Mouse (Mus musculus) heart, embryonic 11.5 days (tissue): ENCODE results near the gene C1qtnf6. TPM values are rescaled to one million over a fixed set of nuclear protein-coding genes. Genes with fewer than 3 reads are reported as not detected.
A peak's percentile ranks its signal among the peaks of the same experiment; 100 is the strongest.

ENCODE experiments used
- ATAC-seq: fragments of 200-750 bp; cut with Nextera tagmentation; replicated peaks from 2 replicates; pipeline ENCODE4 v1.8.0; 2017; ENCODE audit warnings: moderate library complexity; ENCODE audit not compliant: insufficient number of reproducible peaks, low FRiP score, low TSS enrichment
- H3K27ac ChIP-seq: fragments of 300-500 bp; sonication (generic); 2 replicates; pipeline ENCODE4 v1.5.1; 2014; ENCODE audit warnings: mild to moderate bottlenecking, low read depth, low read length
- H3K27me3 ChIP-seq: fragments of 300-500 bp; sonication (generic); 2 replicates; pipeline ENCODE4 v1.6.1; 2014; ENCODE audit warnings: mild to moderate bottlenecking, low read length, mixed read lengths; ENCODE audit not compliant: control insufficient read depth, insufficient read depth
- H3K36me3 ChIP-seq: fragments of 300-500 bp; sonication (generic); 2 replicates; pipeline ENCODE4 v1.6.1; 2014; ENCODE audit warnings: mild to moderate bottlenecking, low read length, moderate library complexity, mixed read lengths; ENCODE audit not compliant: control insufficient read depth, insufficient read depth
- H3K4me1 ChIP-seq: fragments of 300-500 bp; sonication (generic); 2 replicates; pipeline ENCODE4 v1.6.1; 2014; ENCODE audit warnings: low read length; ENCODE audit not compliant: control insufficient read depth, insufficient read depth
- H3K4me2 ChIP-seq: fragments of 300-500 bp; sonication (generic); 2 replicates; pipeline ENCODE4 v1.6.1; 2014; ENCODE audit warnings: mild to moderate bottlenecking, moderate library complexity
- H3K4me3 ChIP-seq: fragments of 300-500 bp; sonication (generic); 2 replicates; pipeline ENCODE4 v1.5.1; 2014; ENCODE audit warnings: low read depth, low read length
- H3K9ac ChIP-seq: fragments of 300-500 bp; sonication (generic); 2 replicates; pipeline ENCODE4 v1.6.1; 2014; ENCODE audit warnings: mild to moderate bottlenecking, low read depth, low read length, moderate library complexity
- H3K9me3 ChIP-seq: fragments of 300-500 bp; sonication (generic); replicated peaks from 2 replicates; pipeline ENCODE4 v1.6.1; 2016; ENCODE audit warnings: low read length; ENCODE audit not compliant: control insufficient read depth
- WGBS: fragments of 180-500 bp; shearing (Covaris S2); extraction: QIAGEN DNeasy Blood & Tissue Kit; methylation state at CpG from one replicate; pipeline ENCODE4 v1.1.7; 2014; ENCODE audit not compliant: insufficient replicate concordance; 5-methylcytosine and 5-hydroxymethylcytosine counted together
- polyA plus RNA-seq: library from polyadenylated mRNA; unstranded; fragments of >200 nt; fragmentation: Nextera tagmentation; extraction: Ambion mirVana; gene quantifications from 2 replicates; pipeline ENCODE4 v1.2.1, GENCODE M21; 2014

C1qtnf6 gene
- 36.3 and 37.0 TPM in 2 replicates for polyA plus RNA-seq

- no peaks in the 10 kb centered on the region for H3K9me3 ChIP-seq
- no peaks in the 10 kb centered on the region for H3K27me3 ChIP-seq
- peak within 1 kb of the TSS; percentile 64 for H3K4me2 ChIP-seq
- no peaks in the 10 kb centered on the region for H3K36me3 ChIP-seq
- 61% methylated on average over 17 of the region's 17 CpGs for WGBS
- H3K4me3 ChIP-seq = peak within 1 kb of the TSS; percentile 41
- ATAC-seq = no peak
- H3K4me1 ChIP-seq = peaks cover 39% of the 10 kb centered on the region
- H3K9ac ChIP-seq = peak within 1 kb of the TSS; percentile 81
- H3K27ac ChIP-seq = peak within 1 kb of the TSS; percentile 80
Observed at GRCm38 (mm10) chr15:78530671-78531450, at the start of gene C1qtnf6. Gene C1qtnf6 (minus strand): TSS chr15:78531416.

DNA sequence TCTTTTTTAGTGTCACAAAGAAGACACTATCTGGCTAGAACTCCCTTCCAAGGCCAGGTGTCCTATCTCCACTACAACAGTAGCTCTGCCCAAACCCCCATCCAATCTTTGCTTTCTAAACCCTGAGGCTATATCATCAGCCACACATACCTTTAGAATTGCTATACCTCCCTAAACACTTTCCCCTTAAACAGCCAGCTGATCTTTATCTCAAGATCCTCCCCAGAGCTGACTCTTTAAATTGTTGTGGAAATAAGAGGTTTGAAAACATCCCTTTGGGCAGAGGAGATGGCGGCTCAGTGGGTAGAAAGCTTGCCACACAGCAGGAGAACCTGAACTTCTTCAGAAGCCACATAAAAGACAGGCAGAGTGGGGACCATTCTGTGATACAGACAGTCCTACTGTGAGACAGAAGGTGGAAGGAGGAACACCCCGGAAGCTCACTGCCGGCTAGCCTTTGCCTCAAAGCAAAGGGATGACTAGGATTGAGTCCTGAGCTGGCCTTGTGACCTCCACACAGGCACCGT lies 45.1 kb upstream of the C1qtnf6 start:
- H3K27me3 ChIP-seq = no peaks in the 10 kb centered on the region
- H3K27ac ChIP-seq = no peak overlapping the region
- no peak overlapping the region for H3K4me2 ChIP-seq
- H3K9ac ChIP-seq = no peak overlapping the region
- no peak overlapping the region for H3K4me3 ChIP-seq
- no peaks in the 10 kb centered on the region for H3K36me3 ChIP-seq
- H3K4me1 ChIP-seq = peaks cover 18% of the 10 kb centered on the region
- ATAC-seq = no peak
- 59% methylated on average over 4 of the region's 4 CpGs for WGBS
- H3K9me3 ChIP-seq = no peaks in the 10 kb centered on the region

GRCm38 (mm10) chr15:78572658-78573397 lies 41.6 kb upstream of the C1qtnf6 start, which contains the start of gene Rac2:
Gene Rac2 (minus strand): TSS chr15:78572783.
- no peak for ATAC-seq
- Histone ChIP-seq H3K4me1 (peaks cover 15% of the 10 kb centered on the region), H3K36me3 (no peaks in the 10 kb centered on the region), H3K9ac (0 out of 2 replicates have a peak within 1 kb of the TSS, but pooled peaks have one; percentile 7), H3K27me3 (no peaks in the 10 kb centered on the region), H3K4me3 (no peak within 1 kb of the TSS), H3K27ac (peak within 1 kb of the TSS; percentile 68), H3K4me2 (peak within 1 kb of the TSS; percentile 33; the same call in 1 of the 2 replicates), H3K9me3 (no peaks in the 10 kb centered on the region)
- WGBS = 71% methylated on average over 8 of the region's 8 CpGs

DNA sequence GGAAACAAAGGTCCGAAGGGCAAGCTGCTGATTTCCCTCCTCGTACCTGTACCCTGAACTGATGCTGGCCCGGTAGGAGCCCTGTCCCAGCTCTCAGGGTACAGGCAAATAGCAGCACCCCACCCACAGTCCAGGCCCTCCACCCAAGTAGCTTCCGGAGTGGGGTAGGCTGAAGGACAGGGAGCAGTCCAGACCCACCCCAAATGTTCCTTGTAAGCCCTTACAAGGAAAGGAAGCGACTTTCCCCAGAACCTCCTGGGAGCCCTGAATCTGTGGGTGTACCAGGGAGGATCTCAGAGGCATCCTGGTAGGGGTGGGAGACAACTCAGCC lies 41.0 kb upstream of the C1qtnf6 start:
- WGBS = 85% methylated on average over 5 of the region's 5 CpGs
- no peak overlapping the region for H3K4me3 ChIP-seq
- 0 out of 2 replicates have a peak overlapping the region, but pooled peaks have one; percentile 7 for H3K9ac ChIP-seq

GRCm38 (mm10) chr15:78571554-78572269 lies 40.5 kb upstream of the C1qtnf6 start:
- Histone ChIP-seq H3K9ac (0 out of 2 replicates have a peak overlapping the region, but pooled peaks have one; percentile 7), H3K4me2 (peak overlapping the region; percentile 33), H3K4me1 (peaks cover 15% of the 10 kb centered on the region), H3K27me3 (no peaks in the 10 kb centered on the region), H3K9me3 (no peaks in the 10 kb centered on the region), H3K36me3 (no peaks in the 10 kb centered on the region), H3K4me3 (no peak overlapping the region), H3K27ac (peak overlapping the region; percentile 68)
- peak; percentile 71 for ATAC-seq
- WGBS = 18% methylated on average over 16 of the region's 16 CpGs

More for the DNA sequence above, 41.0 kb upstream of the C1qtnf6 start:
- Histone ChIP-seq H3K4me2 (0 out of 2 replicates have a peak overlapping the region, but pooled peaks have one; percentile 33), H3K36me3 (no peaks in the 10 kb centered on the region), H3K27ac (peak overlapping the region; percentile 68), H3K27me3 (no peaks in the 10 kb centered on the region), H3K4me1 (peaks cover 15% of the 10 kb centered on the region), H3K9me3 (no peaks in the 10 kb centered on the region)
- no peak for ATAC-seq

DNA sequence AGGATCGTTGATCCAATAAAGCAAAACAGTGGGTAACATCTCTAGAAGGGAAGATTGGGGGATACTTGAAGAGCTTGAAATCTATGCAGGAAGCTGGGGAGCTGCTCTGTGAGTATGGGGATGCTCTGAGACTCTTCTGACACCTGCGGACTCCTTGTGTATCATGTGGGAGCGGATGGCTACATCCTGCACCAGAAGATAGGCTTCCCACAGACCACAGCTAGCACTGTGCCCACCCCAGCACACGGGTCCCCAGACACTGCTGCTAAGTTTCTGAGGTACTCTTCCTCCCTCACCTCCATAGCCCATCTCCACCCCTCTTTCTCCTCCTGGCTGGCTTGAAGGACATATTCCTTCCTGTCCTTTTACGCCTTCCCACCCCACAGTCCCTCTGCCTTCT lies 39.0 kb upstream of the C1qtnf6 start:
- H3K27me3 ChIP-seq = no peaks in the 10 kb centered on the region; the same call in 1 of the 2 replicates
- H3K9me3 ChIP-seq = no peaks in the 10 kb centered on the region
- H3K4me2 ChIP-seq = no peak overlapping the region
- H3K36me3 ChIP-seq = no peaks in the 10 kb centered on the region
- peaks cover 15% of the 10 kb centered on the region for H3K4me1 ChIP-seq
- no peak for ATAC-seq
- H3K27ac ChIP-seq = no peak overlapping the region
- no peak overlapping the region for H3K4me3 ChIP-seq
- WGBS = 91% methylated on average over 5 of the region's 5 CpGs
- H3K9ac ChIP-seq = no peak overlapping the region

DNA sequence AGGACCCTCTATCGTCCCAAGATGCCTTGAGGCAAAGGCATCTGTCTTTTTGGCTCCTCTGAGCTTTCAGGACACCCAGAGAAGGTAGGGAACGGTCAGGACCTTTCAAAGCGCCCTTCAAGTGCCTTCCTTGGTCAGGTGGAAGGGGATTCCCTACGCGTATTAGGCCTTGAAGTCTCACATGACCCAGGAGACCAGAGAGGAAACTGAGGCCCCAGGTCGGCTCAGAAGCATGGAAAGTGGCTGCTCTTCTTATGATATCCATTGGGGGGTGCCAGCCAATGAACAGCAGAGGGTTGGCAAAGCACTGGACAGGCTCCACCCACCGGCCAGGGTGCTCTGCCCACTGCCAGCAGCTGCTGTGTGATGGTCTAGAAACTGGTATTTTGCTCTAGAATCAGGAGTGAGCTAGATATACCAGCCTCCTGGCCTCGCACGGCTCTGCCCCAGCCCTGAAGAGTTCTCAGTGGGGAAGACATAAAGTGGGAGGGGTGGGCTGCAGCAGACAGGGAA lies 36.4 kb upstream of the C1qtnf6 start:
- Histone ChIP-seq H3K27ac (no peak overlapping the region), H3K4me3 (no peak overlapping the region), H3K4me1 (peaks cover 15% of the 10 kb centered on the region), H3K36me3 (no peaks in the 10 kb centered on the region), H3K4me2 (no peak overlapping the region), H3K9ac (no peak overlapping the region), H3K9me3 (no peaks in the 10 kb centered on the region), H3K27me3 (no peaks in the 10 kb centered on the region; the same call in 1 of the 2 replicates)
- WGBS = 68% methylated on average over 9 of the region's 9 CpGs
- no peak for ATAC-seq
